Comparison of ENCODE assay signal across 21 mouse cellular contexts in the genomic region with DNA sequence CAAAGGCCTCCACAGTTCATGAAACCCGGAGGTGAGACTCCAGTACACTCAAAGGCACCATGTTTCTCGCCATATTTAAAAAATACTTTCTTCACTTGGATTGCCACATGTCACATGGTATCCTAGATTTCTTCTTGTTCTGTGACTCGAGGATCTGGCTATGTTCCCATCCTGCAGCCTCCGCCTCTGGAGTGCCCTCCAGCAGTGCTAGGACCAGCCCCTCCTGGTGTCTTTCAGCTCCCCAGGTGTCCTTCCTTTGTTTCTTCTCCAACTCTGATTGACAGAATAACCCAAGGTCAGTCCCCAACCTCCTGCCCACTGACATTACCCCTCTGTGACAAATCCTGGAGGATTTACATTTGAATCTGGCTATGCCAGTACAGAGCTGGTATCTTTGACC. TPM values are rescaled to one million over a fixed set of nuclear protein-coding genes. Genes with fewer than 3 reads are reported as not detected.
A peak's percentile ranks its signal among the peaks of the same experiment; 100 is the strongest.
DNase-seq lines count a peak whose midpoint lies in the region; ATAC-seq lines count a peak whose summit lies in the region.
"Had no signal": no experiment of that assay in that cellular context is flagged by ENCODE, and none has a peak within 500 bp of the region (broad histone marks: within the 10 kb centered on the region; RNA-seq: fewer than 3 reads in every experiment).

No protein-coding gene starts in this region.

- H3K9ac ChIP-seq in embryonic facial prominence, embryonic 12.5 days: no peak overlapping the region
- H3K9ac ChIP-seq in heart, embryonic 15.5 days: no peak overlapping the region
- H3K9ac ChIP-seq in kidney, embryonic 16.5 days (replicated peaks; ENCODE audit: low read length): no peak overlapping the region
- H3K9ac ChIP-seq: hindbrain, embryonic 14.5 days; limb, embryonic 13.5 days; liver, embryonic 15.5 days; midbrain, embryonic 12.5 days had no signal

- no peak for ATAC-seq in embryonic facial prominence, embryonic 12.5 days (ENCODE audit: insufficient number of reproducible peaks, insufficient read depth, low FRiP score, low TSS enrichment)
- ATAC-seq in heart, embryonic 15.5 days (replicated peaks; ENCODE audit: insufficient number of reproducible peaks, insufficient read depth, low FRiP score, low read depth): no peak
- no peak for ATAC-seq in kidney, embryonic 16.5 days (ENCODE audit: low FRiP score, low TSS enrichment)
- ATAC-seq: CD4-positive, CD25-positive, alpha-beta regulatory T cell, adult 4 months had no signal

- no peaks in the 10 kb centered on the region for H3K9me3 ChIP-seq in embryonic facial prominence, embryonic 12.5 days
- no peaks in the 10 kb centered on the region for H3K9me3 ChIP-seq in embryonic facial prominence, embryonic 10.5 days
- no peaks in the 10 kb centered on the region for H3K9me3 ChIP-seq in heart, embryonic 15.5 days (replicated peaks)
- H3K9me3 ChIP-seq in kidney, embryonic 16.5 days (ENCODE audit: low read length): no peaks in the 10 kb centered on the region
- H3K9me3 ChIP-seq: limb, embryonic 13.5 days; liver, embryonic 15.5 days; midbrain, embryonic 12.5 days had no signal

- H3K27ac ChIP-seq in embryonic facial prominence, embryonic 12.5 days: peak overlapping the region; percentile 5; the same call in 1 of the 2 replicates
- H3K27ac ChIP-seq in embryonic facial prominence, embryonic 10.5 days (replicated peaks): no peak overlapping the region
- H3K27ac ChIP-seq in heart, embryonic 15.5 days: peak overlapping the region; percentile 60
- H3K27ac ChIP-seq in kidney, embryonic 16.5 days (ENCODE audit: low read length): peak overlapping the region; percentile 26; the same call in 1 of the 2 replicates
- H3K27ac ChIP-seq: hindbrain, embryonic 14.5 days; limb, embryonic 13.5 days; liver, embryonic 15.5 days; midbrain, embryonic 12.5 days had no signal

- H3K27me3 ChIP-seq in embryonic facial prominence, embryonic 12.5 days: no peaks in the 10 kb centered on the region
- no peaks in the 10 kb centered on the region for H3K27me3 ChIP-seq in embryonic facial prominence, embryonic 10.5 days (replicated peaks; ENCODE audit: low read depth, poor library complexity, severe bottlenecking)
- H3K27me3 ChIP-seq in heart, embryonic 15.5 days: no peaks in the 10 kb centered on the region
- H3K27me3 ChIP-seq in kidney, embryonic 16.5 days (ENCODE audit: insufficient read depth, low read length): no peaks in the 10 kb centered on the region
- H3K27me3 ChIP-seq: limb, embryonic 13.5 days; liver, embryonic 15.5 days; midbrain, embryonic 12.5 days had no signal

- WGBS in embryonic facial prominence, embryonic 12.5 days: 51% methylated on average over 4 of the region's 4 CpGs
- 45% methylated on average over 4 of the region's 4 CpGs for WGBS in embryonic facial prominence, embryonic 10.5 days
- 61% methylated on average over 4 of the region's 4 CpGs for WGBS in heart, embryonic 15.5 days
- WGBS in kidney, embryonic 16.5 days: 58% methylated on average over 4 of the region's 4 CpGs

- no peak overlapping the region for H3K4me2 ChIP-seq in embryonic facial prominence, embryonic 12.5 days (replicated peaks)
- no peak overlapping the region for H3K4me2 ChIP-seq in heart, embryonic 15.5 days
- no peak overlapping the region for H3K4me2 ChIP-seq in kidney, embryonic 16.5 days (replicated peaks; ENCODE audit: low read depth, low read length)
- H3K4me2 ChIP-seq: hindbrain, embryonic 14.5 days; limb, embryonic 13.5 days; liver, embryonic 15.5 days; midbrain, embryonic 12.5 days had no signal

- H3K36me3 ChIP-seq in embryonic facial prominence, embryonic 12.5 days: no peaks in the 10 kb centered on the region
- no peaks in the 10 kb centered on the region for H3K36me3 ChIP-seq in embryonic facial prominence, embryonic 10.5 days (replicated peaks)
- no peaks in the 10 kb centered on the region for H3K36me3 ChIP-seq in heart, embryonic 15.5 days
- H3K36me3 ChIP-seq in kidney, embryonic 16.5 days (ENCODE audit: insufficient read depth, low read length): no peaks in the 10 kb centered on the region
- H3K36me3 ChIP-seq: limb, embryonic 13.5 days; liver, embryonic 15.5 days; midbrain, embryonic 12.5 days had no signal

- DNase-seq in embryonic facial prominence, embryonic 10.5 days (ENCODE audit: low spot score): no peak
- no peak for DNase-seq in heart, postnatal 4 days
- DNase-seq in kidney, postnatal 10 days: no peak
- peak; percentile 81 for DNase-seq in ZHBTc4 (ENCODE audit: low read depth, low spot score)
- no peak for DNase-seq in cerebellum, postnatal 25 days
- DNase-seq: adrenal gland, postnatal 10 days; cerebellum, postnatal 14 days; embryo, embryonic 11 days; gastrocnemius, postnatal 10 days; layer of hippocampus, postnatal 36 days; retina, postnatal 1 day; right cerebral cortex, postnatal 4 days; thymus, adult 2 months had no signal

- H3K4me1 ChIP-seq in embryonic facial prominence, embryonic 12.5 days: peaks cover 18% of the 10 kb centered on the region
- H3K4me1 ChIP-seq in embryonic facial prominence, embryonic 10.5 days: peaks cover 40% of the 10 kb centered on the region
- H3K4me1 ChIP-seq in heart, embryonic 15.5 days (replicated peaks): peaks cover 76% of the 10 kb centered on the region
- H3K4me1 ChIP-seq in kidney, embryonic 16.5 days (ENCODE audit: insufficient read depth, low read length): peaks cover 48% of the 10 kb centered on the region

- H3K4me3 ChIP-seq in embryonic facial prominence, embryonic 12.5 days: no peak overlapping the region
- H3K4me3 ChIP-seq in embryonic facial prominence, embryonic 10.5 days: no peak overlapping the region
- H3K4me3 ChIP-seq in heart, embryonic 15.5 days: no peak overlapping the region
- no peak overlapping the region for H3K4me3 ChIP-seq in kidney, embryonic 16.5 days (ENCODE audit: low read length)
- H3K4me3 ChIP-seq: limb, embryonic 13.5 days; liver, embryonic 15.5 days; midbrain, embryonic 12.5 days had no signal

RNA-seq across cellular contexts. Expression of gene Fryl, which starts 26.2 kb away (rescaled TPM):
- 28.6 and 28.7 TPM in 2 replicates for polyA plus RNA-seq in embryonic facial prominence, embryonic 12.5 days (2016; fragmentation: Nextera tagmentation; extraction: Ambion mirVana)
- 24.3 and 25.1 TPM in 2 replicates for polyA plus RNA-seq in embryonic facial prominence, embryonic 10.5 days (2016; fragmentation: Nextera tagmentation; extraction: Ambion mirVana)
- 25.7 and 28.4 TPM in 2 replicates for polyA plus RNA-seq in heart, embryonic 15.5 days (2015; fragmentation: Nextera tagmentation; extraction: Ambion mirVana)
- total RNA-seq in heart, postnatal 4 days (2021): 10 to 100 TPM; 57.0 to 57.9 TPM
- 27.9 and 30.1 TPM in 2 replicates for polyA plus RNA-seq in kidney, embryonic 16.5 days (2015; fragmentation: Nextera tagmentation; extraction: Ambion mirVana)
